Mouse (Mus musculus): Measurements from ENCODE around the gene Anks1b. TPM values are rescaled to one million over a fixed set of nuclear protein-coding genes. Genes with fewer than 3 reads are reported as not detected.

Gene Anks1b
- polyA plus RNA-seq, 1 experiment, result 1.9 TPM

DNA sequence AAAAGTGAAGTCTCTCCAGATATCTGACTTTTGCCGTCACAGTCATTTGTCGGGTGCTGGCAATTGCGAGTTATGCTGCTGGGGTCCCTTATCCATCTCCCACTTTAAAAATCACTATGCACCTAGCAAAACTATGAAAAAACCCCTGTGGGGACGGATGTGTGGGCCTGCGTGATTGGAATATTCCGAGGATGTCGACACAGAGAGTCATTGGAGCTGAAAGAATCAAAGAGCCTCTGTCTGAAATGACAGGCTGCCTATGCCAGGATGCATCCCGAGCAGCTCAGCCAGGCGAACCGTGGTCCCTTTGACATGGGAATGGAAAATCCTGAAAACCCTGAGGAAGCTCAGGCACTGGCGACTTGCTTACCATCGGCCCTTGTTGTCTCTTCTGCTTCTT, 825.9 kb downstream of the Anks1b start:
- no peaks in the 10 kb centered on the region for H3K4me1 ChIP-seq (ENCODE audit: control insufficient read depth, insufficient read depth, low read length)
- H3K27ac ChIP-seq (ENCODE audit: control insufficient read depth, insufficient read depth, low read depth, low read length), result no peak overlapping the region
- no peaks in the 10 kb centered on the region for H3K27me3 ChIP-seq (ENCODE audit: control insufficient read depth, insufficient read depth, low read length)
- no peak for TF ChIP-seq CTCF (IDR thresholded peaks at IDR 0.05; ENCODE audit: control insufficient read depth, insufficient read depth, insufficient replicate concordance, low read depth, low read length)
- TF ChIP-seq POLR2A (IDR thresholded peaks at IDR 0.05; ENCODE audit: control insufficient read depth, low read depth, low read length), result no peak
- H3K36me3 ChIP-seq (ENCODE audit: control insufficient read depth, insufficient read depth, low read length), result no peaks in the 10 kb centered on the region
- no peak overlapping the region for H3K4me3 ChIP-seq (ENCODE audit: control insufficient read depth, low read depth, low read length)

- H3K36me3 ChIP-seq (ENCODE audit: control insufficient read depth, insufficient read depth, low read length), result no peaks in the 10 kb centered on the region
- H3K4me1 ChIP-seq (ENCODE audit: control insufficient read depth, insufficient read depth, low read length), result no peaks in the 10 kb centered on the region
- no peak for TF ChIP-seq POLR2A (IDR thresholded peaks at IDR 0.05; ENCODE audit: control insufficient read depth, low read depth, low read length)
- no peak for TF ChIP-seq CTCF (IDR thresholded peaks at IDR 0.05; ENCODE audit: control insufficient read depth, insufficient read depth, insufficient replicate concordance, low read depth, low read length)
- H3K27ac ChIP-seq (ENCODE audit: control insufficient read depth, insufficient read depth, low read depth, low read length), result no peak overlapping the region
- H3K4me3 ChIP-seq (ENCODE audit: control insufficient read depth, low read depth, low read length), result no peak overlapping the region
- no peaks in the 10 kb centered on the region for H3K27me3 ChIP-seq (ENCODE audit: control insufficient read depth, insufficient read depth, low read length)
These were observed 831.3 kb downstream of the Anks1b start for GRCm38 (mm10) chr10:90704602-90705001.

- Histone ChIP-seq H3K36me3 (ENCODE audit: control insufficient read depth, insufficient read depth, low read length) (no peaks in the 10 kb centered on the region), H3K4me1 (ENCODE audit: control insufficient read depth, insufficient read depth, low read length) (no peaks in the 10 kb centered on the region), H3K27me3 (ENCODE audit: control insufficient read depth, insufficient read depth, low read length) (no peaks in the 10 kb centered on the region), H3K4me3 (ENCODE audit: control insufficient read depth, low read depth, low read length) (no peak overlapping the region), H3K27ac (ENCODE audit: control insufficient read depth, insufficient read depth, low read depth, low read length) (no peak overlapping the region)
- TF ChIP-seq CTCF (IDR thresholded peaks at IDR 0.05; ENCODE audit: control insufficient read depth, insufficient read depth, insufficient replicate concordance, low read depth, low read length), result no peak
- no peak for TF ChIP-seq POLR2A (IDR thresholded peaks at IDR 0.05; ENCODE audit: control insufficient read depth, low read depth, low read length)
These were observed 835.7 kb downstream of the Anks1b start for GRCm38 (mm10) chr10:90708822-90709601.

DNA sequence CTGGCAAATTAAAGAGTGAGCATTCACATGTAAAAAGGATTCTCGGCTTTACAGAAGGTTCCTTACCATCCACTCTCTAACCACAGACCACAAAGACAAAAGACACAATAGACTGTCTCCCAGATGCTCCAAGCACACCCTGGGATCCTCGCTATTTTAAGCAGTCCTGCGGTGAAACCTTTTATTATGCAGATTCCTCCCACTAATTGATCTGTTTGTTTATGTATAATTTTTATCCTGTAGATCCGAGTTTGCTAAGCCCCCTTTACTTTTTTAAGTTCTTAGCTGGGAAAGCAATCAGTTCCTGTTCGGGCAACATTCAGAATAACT, 836.3 kb downstream of the Anks1b start:
- Histone ChIP-seq H3K27me3 (ENCODE audit: control insufficient read depth, insufficient read depth, low read length) (no peaks in the 10 kb centered on the region), H3K27ac (ENCODE audit: control insufficient read depth, insufficient read depth, low read depth, low read length) (no peak overlapping the region), H3K36me3 (ENCODE audit: control insufficient read depth, insufficient read depth, low read length) (no peaks in the 10 kb centered on the region), H3K4me3 (ENCODE audit: control insufficient read depth, low read depth, low read length) (no peak overlapping the region), H3K4me1 (ENCODE audit: control insufficient read depth, insufficient read depth, low read length) (no peaks in the 10 kb centered on the region)
- TF ChIP-seq POLR2A (IDR thresholded peaks at IDR 0.05; ENCODE audit: control insufficient read depth, low read depth, low read length), result no peak
- no peak for TF ChIP-seq CTCF (IDR thresholded peaks at IDR 0.05; ENCODE audit: control insufficient read depth, insufficient read depth, insufficient replicate concordance, low read depth, low read length)

DNA sequence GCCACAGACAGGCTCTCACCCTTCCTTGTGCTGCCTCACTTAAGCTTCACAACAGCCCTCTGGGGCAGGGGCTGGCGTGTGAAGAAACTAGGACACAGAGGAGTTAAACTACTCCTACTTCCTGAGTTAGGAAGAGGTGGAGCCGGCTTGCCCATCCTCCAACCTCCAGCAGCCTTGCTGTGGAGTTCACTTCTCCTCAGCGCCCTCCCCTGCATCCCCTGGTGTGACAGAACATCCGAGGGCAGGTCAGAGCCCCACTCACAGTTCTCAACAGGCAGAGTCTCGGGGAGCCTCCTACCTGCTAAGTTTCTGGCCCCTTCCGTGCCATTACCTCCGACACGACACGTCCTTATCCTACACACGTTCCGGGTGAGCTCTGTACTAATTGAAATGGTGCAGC, 844.7 kb downstream of the Anks1b start:
- Histone ChIP-seq H3K4me3 (ENCODE audit: control insufficient read depth, low read depth, low read length) (peak overlapping the region; percentile 29), H3K27me3 (ENCODE audit: control insufficient read depth, insufficient read depth, low read length) (no peaks in the 10 kb centered on the region), H3K27ac (ENCODE audit: control insufficient read depth, insufficient read depth, low read depth, low read length) (no peak overlapping the region), H3K4me1 (ENCODE audit: control insufficient read depth, insufficient read depth, low read length) (peaks cover 10% of the 10 kb centered on the region), H3K36me3 (ENCODE audit: control insufficient read depth, insufficient read depth, low read length) (no peaks in the 10 kb centered on the region)
- TF ChIP-seq CTCF (IDR thresholded peaks at IDR 0.05; ENCODE audit: control insufficient read depth, insufficient read depth, insufficient replicate concordance, low read depth, low read length) (no peak), POLR2A (IDR thresholded peaks at IDR 0.05; ENCODE audit: control insufficient read depth, low read depth, low read length) (no peak)

DNA sequence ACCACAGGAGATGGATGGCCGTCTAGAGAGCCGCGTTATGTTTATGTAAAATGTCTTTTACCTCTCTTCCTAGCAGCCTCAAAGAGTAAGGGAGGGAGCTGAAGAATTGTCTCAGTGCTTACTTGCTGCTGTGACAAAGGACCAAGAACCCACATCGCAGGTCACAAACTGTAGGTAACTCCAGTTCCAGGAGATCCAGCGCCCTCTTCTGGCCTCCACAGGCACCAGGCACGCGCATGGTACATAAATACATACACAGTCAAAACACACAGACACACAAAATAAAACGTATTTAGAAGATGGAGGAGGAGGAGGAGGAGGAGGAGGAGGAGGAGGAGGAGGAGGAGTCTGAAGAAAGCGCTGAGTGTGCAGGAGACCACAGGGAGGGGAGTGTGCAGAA, 845.4 kb downstream of the Anks1b start:
- Histone ChIP-seq H3K4me3 (ENCODE audit: control insufficient read depth, low read depth, low read length) (peak overlapping the region; percentile 51), H3K27me3 (ENCODE audit: control insufficient read depth, insufficient read depth, low read length) (no peaks in the 10 kb centered on the region), H3K36me3 (ENCODE audit: control insufficient read depth, insufficient read depth, low read length) (no peaks in the 10 kb centered on the region), H3K4me1 (ENCODE audit: control insufficient read depth, insufficient read depth, low read length) (peaks cover 11% of the 10 kb centered on the region), H3K27ac (ENCODE audit: control insufficient read depth, insufficient read depth, low read depth, low read length) (no peak overlapping the region)
- TF ChIP-seq POLR2A (IDR thresholded peaks at IDR 0.05; ENCODE audit: control insufficient read depth, low read depth, low read length) (no peak), CTCF (IDR thresholded peaks at IDR 0.05; ENCODE audit: control insufficient read depth, insufficient read depth, insufficient replicate concordance, low read depth, low read length) (peak; percentile 55; the same call in 1 of the 2 replicates)

DNA sequence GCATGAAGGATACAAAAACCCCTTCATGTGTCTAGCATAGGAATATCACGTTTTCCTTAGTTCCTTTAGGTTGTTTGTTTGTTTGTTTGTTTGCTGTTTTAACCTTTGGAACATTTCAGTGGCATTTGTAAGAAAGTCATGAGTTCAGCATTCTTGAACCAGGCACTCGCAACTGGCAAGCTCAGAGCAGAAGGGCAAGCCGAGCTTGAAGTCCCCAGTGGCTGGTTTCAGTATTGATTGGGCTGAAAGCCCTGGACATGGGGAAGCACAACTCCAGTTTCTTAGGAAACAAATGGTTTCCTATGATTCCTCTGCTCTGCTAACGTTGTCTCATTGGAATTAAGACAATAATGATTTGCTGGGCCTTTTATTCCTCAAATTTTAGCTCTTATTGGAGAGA, 846.7 kb downstream of the Anks1b start:
- TF ChIP-seq POLR2A (IDR thresholded peaks at IDR 0.05; ENCODE audit: control insufficient read depth, low read depth, low read length) (no peak), CTCF (IDR thresholded peaks at IDR 0.05; ENCODE audit: control insufficient read depth, insufficient read depth, insufficient replicate concordance, low read depth, low read length) (no peak)

More for the DNA sequence above, 846.7 kb downstream of the Anks1b start:
- H3K36me3 ChIP-seq (ENCODE audit: control insufficient read depth, insufficient read depth, low read length), result no peaks in the 10 kb centered on the region
- H3K27ac ChIP-seq (ENCODE audit: control insufficient read depth, insufficient read depth, low read depth, low read length), result no peak overlapping the region
- H3K4me1 ChIP-seq (ENCODE audit: control insufficient read depth, insufficient read depth, low read length), result peaks cover 13% of the 10 kb centered on the region
- no peak overlapping the region for H3K4me3 ChIP-seq (ENCODE audit: control insufficient read depth, low read depth, low read length)
- H3K27me3 ChIP-seq (ENCODE audit: control insufficient read depth, insufficient read depth, low read length), result no peaks in the 10 kb centered on the region

Measured in testis, adult 2 months (tissue).